Comparison of ENCODE assay signal across 7 mouse cellular contexts in genomic region chr17:56614391-56615135, GRCm38 (mm10). TPM values are rescaled to one million over a fixed set of nuclear protein-coding genes. Genes with fewer than 3 reads are reported as not detected.
A peak's percentile ranks its signal among the peaks of the same experiment; 100 is the strongest.
DNase-seq lines count a peak whose midpoint lies in the region; ATAC-seq and TF ChIP-seq lines count a peak whose summit lies in the region.

No protein-coding gene starts in this region.

- no peaks in the 10 kb centered on the region for H3K9me3 ChIP-seq in lung, postnatal 0 days (ENCODE audit: low read length)
- H3K9me3 ChIP-seq in hindbrain, embryonic 13.5 days = no peaks in the 10 kb centered on the region
- no peaks in the 10 kb centered on the region for H3K9me3 ChIP-seq in midbrain, embryonic 10.5 days (replicated peaks)

- H3K4me3 ChIP-seq in lung, postnatal 0 days (ENCODE audit: low read depth, low read length) = peak overlapping the region; percentile 65
- peak overlapping the region; percentile 93 for H3K4me3 ChIP-seq in bone marrow macrophage, adult 2 months (ENCODE audit: insufficient read depth, low read length)
- peak overlapping the region; percentile 67 for H3K4me3 ChIP-seq in hindbrain, embryonic 13.5 days
- peak overlapping the region; percentile 84 for H3K4me3 ChIP-seq in midbrain, embryonic 10.5 days

- ATAC-seq in lung, postnatal 0 days = no peak
- ATAC-seq in hindbrain, embryonic 13.5 days (ENCODE audit: low FRiP score) = no peak

- TF ChIP-seq CTCF in lung, postnatal 0 days (IDR thresholded peaks at IDR 0.05) = no peak
- no peak for TF ChIP-seq CTCF in bone marrow macrophage, adult 2 months (IDR thresholded peaks at IDR 0.05; ENCODE audit: low read depth, low read length)

- intact Hi-C loops in gastrocnemius, postnatal 14 days (cut with DNase I; ENCODE audit: low total_unique reads) = no loop called here

- 19% methylated on average over 14 of the region's 14 CpGs for WGBS in lung, postnatal 0 days
- 36% methylated on average over 14 of the region's 14 CpGs for WGBS in hindbrain, embryonic 13.5 days
- 39% methylated on average over 14 of the region's 14 CpGs for WGBS in midbrain, embryonic 10.5 days

- peaks cover 11% of the 10 kb centered on the region; the same call in 1 of the 2 replicates for H3K36me3 ChIP-seq in lung, postnatal 0 days (ENCODE audit: insufficient read depth, low read length)
- H3K36me3 ChIP-seq in hindbrain, embryonic 13.5 days = peaks cover 55% of the 10 kb centered on the region
- peaks cover 57% of the 10 kb centered on the region for H3K36me3 ChIP-seq in midbrain, embryonic 10.5 days

- H3K4me1 ChIP-seq in lung, postnatal 0 days (ENCODE audit: insufficient read depth, low read depth, low read length) = peaks cover 11% of the 10 kb centered on the region; the same call in 1 of the 2 replicates
- peaks cover 24% of the 10 kb centered on the region for H3K4me1 ChIP-seq in bone marrow macrophage, adult 2 months (ENCODE audit: control insufficient read depth, insufficient read depth, low read length)
- H3K4me1 ChIP-seq in hindbrain, embryonic 13.5 days (replicated peaks) = peaks cover 33% of the 10 kb centered on the region
- peaks cover 48% of the 10 kb centered on the region for H3K4me1 ChIP-seq in midbrain, embryonic 10.5 days

- H3K9ac ChIP-seq in lung, postnatal 0 days (replicated peaks; ENCODE audit: low read depth) = peak overlapping the region; percentile 72
- peak overlapping the region; percentile 87 for H3K9ac ChIP-seq in hindbrain, embryonic 13.5 days

- TF ChIP-seq EP300 in lung, postnatal 0 days (IDR thresholded peaks at IDR 0.05) = no peak

- no peak for DNase-seq in lung, postnatal 0 days (ENCODE audit: low spot score)
- no peak for DNase-seq in lung, postnatal 10 days
- no peak for DNase-seq in midbrain, embryonic 10.5 days (ENCODE audit: low spot score)
- DNase-seq in gastrocnemius, postnatal 14 days = no peak
- no peak for DNase-seq in layer of hippocampus, adult 8-10 months (ENCODE audit: low spot score in 2 of 2)

- no peak overlapping the region; the same call in 1 of the 2 replicates for H3K27ac ChIP-seq in lung, postnatal 0 days (ENCODE audit: low read length)
- H3K27ac ChIP-seq in bone marrow macrophage, adult 2 months (ENCODE audit: insufficient read depth, low read depth, low read length) = peak overlapping the region; percentile 5; the same call in 1 of the 2 replicates
- H3K27ac ChIP-seq in hindbrain, embryonic 13.5 days = no peak overlapping the region
- peak overlapping the region; percentile 95 for H3K27ac ChIP-seq in midbrain, embryonic 10.5 days (replicated peaks)

- H3K27me3 ChIP-seq in lung, postnatal 0 days (replicated peaks; ENCODE audit: insufficient read depth, low read length) = no peaks in the 10 kb centered on the region
- no peaks in the 10 kb centered on the region for H3K27me3 ChIP-seq in hindbrain, embryonic 13.5 days
- H3K27me3 ChIP-seq in midbrain, embryonic 10.5 days (ENCODE audit: low read depth, poor library complexity, severe bottlenecking) = no peaks in the 10 kb centered on the region

- no peak for TF ChIP-seq POLR2A in bone marrow macrophage, adult 2 months (IDR thresholded peaks at IDR 0.05; ENCODE audit: borderline replicate concordance, low read depth, low read length)

- peak overlapping the region; percentile 74 for H3K4me2 ChIP-seq in lung, postnatal 0 days (replicated peaks; ENCODE audit: low read depth, low read length)
- H3K4me2 ChIP-seq in hindbrain, embryonic 13.5 days = peak overlapping the region; percentile 92

RNA-seq across cellular contexts. Expression of gene Rpl36, which starts 1.3 kb away (rescaled TPM):
- polyA plus RNA-seq in lung, postnatal 0 days (2015; fragmentation: Nextera tagmentation; extraction: Ambion mirVana) = 1,643 and 1,764 TPM in 2 replicates
- polyA plus RNA-seq in bone marrow macrophage, adult 2 months (2012; ENCODE audit: insufficient read depth, insufficient read length, missing spikeins) = 507 and 564 TPM in 2 replicates
- 1,179 and 1,235 TPM in 2 replicates for polyA plus RNA-seq in hindbrain, embryonic 13.5 days (2015; fragmentation: Nextera tagmentation; extraction: Ambion mirVana)
- polyA plus RNA-seq in midbrain, embryonic 10.5 days (2016; fragmentation: Nextera tagmentation; extraction: Ambion mirVana) = 1,286 and 1,494 TPM in 2 replicates
- total RNA-seq in gastrocnemius, postnatal 14 days (2021) = 100 to 1,000 TPM; 679 to 780 TPM
- 100 to 1,000 TPM; 286 to 457 (median 374) TPM for total RNA-seq in layer of hippocampus, adult 8-10 months (2022)

RNA-seq across cellular contexts. Expression of gene 2410015M20Rik, which starts 5.0 kb away (rescaled TPM):
- polyA plus RNA-seq in lung, postnatal 0 days (2015; fragmentation: Nextera tagmentation; extraction: Ambion mirVana) = 201 and 230 TPM in 2 replicates
- polyA plus RNA-seq in bone marrow macrophage, adult 2 months (2012; ENCODE audit: insufficient read depth, insufficient read length, missing spikeins) = 80.8 and 87.4 TPM in 2 replicates
- polyA plus RNA-seq in hindbrain, embryonic 13.5 days (2015; fragmentation: Nextera tagmentation; extraction: Ambion mirVana) = 204 and 212 TPM in 2 replicates
- 197 and 202 TPM in 2 replicates for polyA plus RNA-seq in midbrain, embryonic 10.5 days (2016; fragmentation: Nextera tagmentation; extraction: Ambion mirVana)
- total RNA-seq in gastrocnemius, postnatal 14 days (2021) = 100 to 1,000 TPM; 193 to 194 TPM
- total RNA-seq in layer of hippocampus, adult 8-10 months (2022) = 100 to 1,000 TPM; 138 to 161 (median 146) TPM

RNA-seq across cellular contexts. Expression of gene Lonp1, which starts 12.1 kb away (rescaled TPM):
- 23.4 and 24.2 TPM in 2 replicates for polyA plus RNA-seq in lung, postnatal 0 days (2015; fragmentation: Nextera tagmentation; extraction: Ambion mirVana)
- 29.6 and 29.9 TPM in 2 replicates for polyA plus RNA-seq in bone marrow macrophage, adult 2 months (2012; ENCODE audit: insufficient read depth, insufficient read length, missing spikeins)
- polyA plus RNA-seq in hindbrain, embryonic 13.5 days (2015; fragmentation: Nextera tagmentation; extraction: Ambion mirVana) = 40.6 and 40.8 TPM in 2 replicates
- 52.4 and 54.4 TPM in 2 replicates for polyA plus RNA-seq in midbrain, embryonic 10.5 days (2016; fragmentation: Nextera tagmentation; extraction: Ambion mirVana)
- 10 to 100 TPM; 50.3 to 54.5 TPM for total RNA-seq in gastrocnemius, postnatal 14 days (2021)
- total RNA-seq in layer of hippocampus, adult 8-10 months (2022) = 10 to 100 TPM; 56.0 to 64.2 (median 59.3) TPM

RNA-seq across cellular contexts. Expression of gene Catsperd, which starts 13.4 kb away (rescaled TPM):
- polyA plus RNA-seq in lung, postnatal 0 days (2015; fragmentation: Nextera tagmentation; extraction: Ambion mirVana) = 0.12 and 0.32 TPM in 2 replicates
- polyA plus RNA-seq in bone marrow macrophage, adult 2 months (2012; ENCODE audit: insufficient read depth, insufficient read length, missing spikeins) = not detected in 2 replicates
- 2.1 and 2.4 TPM in 2 replicates for polyA plus RNA-seq in hindbrain, embryonic 13.5 days (2015; fragmentation: Nextera tagmentation; extraction: Ambion mirVana)
- polyA plus RNA-seq in midbrain, embryonic 10.5 days (2016; fragmentation: Nextera tagmentation; extraction: Ambion mirVana) = 0.61 and 0.79 TPM in 2 replicates
- total RNA-seq in gastrocnemius, postnatal 14 days (2021) = not detected
- 1 to 10 TPM in 2 of 4 experiments, under 1 TPM in 2; 0.48 to 1.8 (median 1.2) TPM for total RNA-seq in layer of hippocampus, adult 8-10 months (2022)

RNA-seq across cellular contexts. Expression of gene Safb, which starts 29.9 kb away (rescaled TPM):
- 43.4 and 47.1 TPM in 2 replicates for polyA plus RNA-seq in lung, postnatal 0 days (2015; fragmentation: Nextera tagmentation; extraction: Ambion mirVana)
- 73.7 and 75.6 TPM in 2 replicates for polyA plus RNA-seq in bone marrow macrophage, adult 2 months (2012; ENCODE audit: insufficient read depth, insufficient read length, missing spikeins)
- 105 and 113 TPM in 2 replicates for polyA plus RNA-seq in hindbrain, embryonic 13.5 days (2015; fragmentation: Nextera tagmentation; extraction: Ambion mirVana)
- 148 and 157 TPM in 2 replicates for polyA plus RNA-seq in midbrain, embryonic 10.5 days (2016; fragmentation: Nextera tagmentation; extraction: Ambion mirVana)
- 10 to 100 TPM; 39.4 to 46.2 TPM for total RNA-seq in gastrocnemius, postnatal 14 days (2021)
- total RNA-seq in layer of hippocampus, adult 8-10 months (2022) = 100 to 1,000 TPM; 149 to 168 (median 159) TPM

Comparison
In these comparisons a context has a peak if more than half of its experiments do, and no peak if none do; other contexts are left out.
1. H3K27ac ChIP-seq: peak in bone marrow macrophage, adult 2 months (single experiment) and midbrain, embryonic 10.5 days (single experiment); none in lung, postnatal 0 days (single experiment) and hindbrain, embryonic 13.5 days (single experiment).
2. Peak in every context shown above with its lines, with median percentiles within 50 percentile points of each other: H3K4me3 ChIP-seq.